Mouse (Mus musculus) adrenal gland, adult 8-10 months (tissue): ENCODE data around the gene Gm6309. TPM values are rescaled to one million over a fixed set of nuclear protein-coding genes. Genes with fewer than 3 reads are reported as not detected.
"Not testable (repeated sequence)": the region's sequence is repeated elsewhere in the genome, so short reads cannot be mapped to it uniquely, and the experiment has no call there.

Source experiments
- DNase-seq: peaks from one replicate; pipeline ENCODE4 v3.0.0; 2022
- total RNA-seq, 4 experiments: library from RNA; stranded (reverse); gene quantifications; 2 replicates each; pipeline ENCODE4 v1.2.4; 2022

Gene Gm6309
- total RNA-seq, result not detected

- not testable (repeated sequence) for DNase-seq
Measured at GRCm38 (mm10) chr5:146170621-146171020, at the start of gene Gm6309. Gene Gm6309 (minus strand): TSS chr5:146170721.

- DNase-seq, result no peak
Measured at GRCm38 (mm10) chr5:146205537-146205936, 35.0 kb upstream of the Gm6309 start.

GRCm38 (mm10) chr5:146203921-146204320 is 33.4 kb upstream of the Gm6309 start:
- no peak for DNase-seq

- DNase-seq, result no peak
Measured at GRCm38 (mm10) chr5:146200580-146200979, 30.1 kb upstream of the Gm6309 start.

- DNase-seq, result no peak
Measured at GRCm38 (mm10) chr5:146199540-146199939, 29.0 kb upstream of the Gm6309 start.

GRCm38 (mm10) chr5:146199073-146199472 is 28.6 kb upstream of the Gm6309 start:
- DNase-seq, result no peak

- DNase-seq, result no peak
Measured at GRCm38 (mm10) chr5:146193360-146193759, 22.8 kb upstream of the Gm6309 start.

GRCm38 (mm10) chr5:146190501-146191269 is 20.2 kb upstream of the Gm6309 start:
- DNase-seq, result no peak

GRCm38 (mm10) chr5:146190093-146190492 is 19.6 kb upstream of the Gm6309 start:
- DNase-seq, result no peak

GRCm38 (mm10) chr5:146188712-146189111 is 18.2 kb upstream of the Gm6309 start:
- DNase-seq, result no peak

GRCm38 (mm10) chr5:146188144-146188543 is 17.6 kb upstream of the Gm6309 start:
- DNase-seq, result no peak

- peak; percentile 31 for DNase-seq
Measured at GRCm38 (mm10) chr5:146187441-146187840, 16.9 kb upstream of the Gm6309 start.

- not testable (repeated sequence) for DNase-seq
Measured at GRCm38 (mm10) chr5:146185204-146185603, 14.7 kb upstream of the Gm6309 start, which contains the start of gene 1700001J03Rik. Gene 1700001J03Rik (minus strand): TSS chr5:146185304.

- DNase-seq, result peak; percentile 10
Measured at GRCm38 (mm10) chr5:146172744-146173143, 2.2 kb upstream of the Gm6309 start.

- DNase-seq, result not testable (repeated sequence)
Measured at GRCm38 (mm10) chr5:146160439-146160838, 10.1 kb downstream of the Gm6309 start, which contains the start of gene Gm5565. Gene Gm5565 (minus strand): TSS chr5:146160539.

GRCm38 (mm10) chr5:146158326-146158725 is 12.2 kb downstream of the Gm6309 start:
- DNase-seq, result not testable (repeated sequence)

GRCm38 (mm10) chr5:146150454-146150853 is 20.1 kb downstream of the Gm6309 start:
- no peak for DNase-seq

- no peak for DNase-seq
Measured at GRCm38 (mm10) chr5:146147903-146148302, 22.6 kb downstream of the Gm6309 start.

Other genes with a start within 250 kb of the Gm6309 start
- gene Cyp3a25, start 161.1 kb downstream of the Gm6309 start, total RNA-seq, result under 1 TPM in 2 of 4 experiments, not detected in 2; 0.54 to 0.55 TPM
- not detected for gene Cyp3a59, start 91.5 kb downstream of the Gm6309 start, total RNA-seq
- gene Gm5565, start 10.2 kb downstream of the Gm6309 start, total RNA-seq, result not detected
- gene 1700001J03Rik, start 14.6 kb upstream of the Gm6309 start, total RNA-seq, result 1 to 10 TPM in 3 of 4 experiments, under 1 TPM in 1; 0.44 to 4.3 (median 2.1) TPM
- gene Rnf6, start 50.8 kb upstream of the Gm6309 start, total RNA-seq, result 10 to 100 TPM; 48.8 to 67.7 (median 62.8) TPM
- gene Cdk8, start 60.5 kb upstream of the Gm6309 start, total RNA-seq, result 10 to 100 TPM; 49.4 to 93.5 (median 75.7) TPM
- gene Wasf3, start 214.3 kb upstream of the Gm6309 start, total RNA-seq, result 10 to 100 TPM; 23.8 to 26.9 (median 25.3) TPM